Mouse (Mus musculus): ENCODE data around the gene Dcakd. TPM values are rescaled to one million over a fixed set of nuclear protein-coding genes. Genes with fewer than 3 reads are reported as not detected.
A peak's percentile ranks its signal among the peaks of the same experiment; 100 is the strongest.

Dcakd gene
- polyA plus RNA-seq, 1 experiment: 57.4 TPM

GRCm38 (mm10) chr11:103011206-103011497 is 17.0 kb downstream of the Dcakd start:
- peaks cover 3% of the 10 kb centered on the region; the same call in 1 of the 2 replicates for H3K4me1 ChIP-seq (ENCODE audit: control insufficient read depth, insufficient read depth, low read length)
- TF ChIP-seq POLR2A (IDR thresholded peaks at IDR 0.05; ENCODE audit: extremely low read depth, insufficient read depth, low read length) (no peak), CTCF (IDR thresholded peaks at IDR 0.05; ENCODE audit: extremely low read depth, insufficient read depth, low read length) (no peak)
- no peak overlapping the region for H3K27ac ChIP-seq (ENCODE audit: insufficient read depth, low read length)
- no peak overlapping the region for H3K4me3 ChIP-seq (ENCODE audit: insufficient read depth, low read length)

DNA sequence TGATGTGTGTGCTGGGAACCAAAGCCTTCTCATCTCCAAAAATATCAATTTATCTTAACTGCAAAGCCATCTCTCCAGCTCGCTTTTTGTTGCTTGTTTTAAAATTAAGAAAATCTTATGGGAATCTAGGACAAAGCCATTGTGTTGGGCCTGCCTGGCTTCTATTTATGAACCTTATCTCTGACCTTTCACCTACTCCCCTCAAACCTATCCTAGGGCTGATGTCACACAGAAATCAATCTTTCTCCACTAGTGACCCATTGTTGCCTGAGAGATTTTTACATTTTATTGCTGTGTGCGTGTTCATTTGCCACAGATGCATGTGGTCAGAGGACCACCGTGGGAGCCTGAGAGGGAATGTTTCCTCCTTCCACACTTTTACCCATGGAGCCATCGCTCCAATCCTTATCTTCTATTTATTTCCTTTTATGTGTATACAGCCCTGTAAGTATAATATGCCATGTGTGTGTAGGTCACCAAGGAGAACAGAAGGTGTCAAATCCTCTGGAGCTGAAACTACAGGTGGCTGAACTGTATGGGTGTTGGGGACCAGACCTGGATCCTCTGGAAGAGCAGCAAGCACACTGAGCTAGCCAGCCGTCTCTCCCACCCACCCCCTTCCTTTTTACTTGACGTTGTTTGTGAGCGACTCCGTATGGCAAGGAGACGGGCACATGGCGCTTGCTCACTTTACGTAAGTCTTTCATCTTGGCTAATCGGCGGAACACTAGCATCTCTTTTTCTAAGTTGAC is 17.5 kb downstream of the Dcakd start:
- Histone ChIP-seq H3K27ac (ENCODE audit: insufficient read depth, low read length) (no peak overlapping the region), H3K4me3 (ENCODE audit: insufficient read depth, low read length) (no peak overlapping the region), H3K4me1 (ENCODE audit: control insufficient read depth, insufficient read depth, low read length) (peaks cover 7% of the 10 kb centered on the region)
- TF ChIP-seq POLR2A (IDR thresholded peaks at IDR 0.05; ENCODE audit: extremely low read depth, insufficient read depth, low read length): no peak
- TF ChIP-seq CTCF (IDR thresholded peaks at IDR 0.05; ENCODE audit: extremely low read depth, insufficient read depth, low read length): no peak

DNA sequence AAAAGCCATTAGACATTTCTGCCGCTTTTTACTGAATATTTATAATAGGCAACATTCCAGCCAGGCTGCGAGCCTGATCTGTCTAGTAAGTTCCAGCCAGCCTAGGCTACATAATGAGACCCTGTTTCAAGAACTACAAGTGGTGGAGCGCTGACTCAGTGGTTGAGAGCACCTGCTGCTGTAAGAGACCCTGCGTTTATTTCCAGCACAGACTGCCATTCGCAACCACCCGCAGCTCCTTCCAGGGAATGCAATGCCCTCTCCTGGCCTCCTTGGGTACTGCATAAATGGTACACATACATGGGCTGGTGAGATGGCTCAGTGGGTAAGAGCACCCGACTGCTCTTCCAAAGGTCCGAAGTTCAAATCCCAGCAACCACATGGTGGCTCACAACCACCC is 18.9 kb downstream of the Dcakd start:
- Histone ChIP-seq H3K27ac (ENCODE audit: insufficient read depth, low read length) (no peak overlapping the region), H3K4me1 (ENCODE audit: control insufficient read depth, insufficient read depth, low read length) (peaks cover 10% of the 10 kb centered on the region), H3K4me3 (ENCODE audit: insufficient read depth, low read length) (no peak overlapping the region)
- TF ChIP-seq CTCF (IDR thresholded peaks at IDR 0.05; ENCODE audit: extremely low read depth, insufficient read depth, low read length): peak; percentile 32; the same call in 1 of the 2 replicates
- no peak for TF ChIP-seq POLR2A (IDR thresholded peaks at IDR 0.05; ENCODE audit: extremely low read depth, insufficient read depth, low read length)

GRCm38 (mm10) chr11:103008558-103008957 is 19.6 kb downstream of the Dcakd start:
- peaks cover 10% of the 10 kb centered on the region for H3K4me1 ChIP-seq (ENCODE audit: control insufficient read depth, insufficient read depth, low read length)
- H3K27ac ChIP-seq (ENCODE audit: insufficient read depth, low read length): no peak overlapping the region
- no peak overlapping the region for H3K4me3 ChIP-seq (ENCODE audit: insufficient read depth, low read length)
- no peak for TF ChIP-seq CTCF (IDR thresholded peaks at IDR 0.05; ENCODE audit: extremely low read depth, insufficient read depth, low read length)
- TF ChIP-seq POLR2A (IDR thresholded peaks at IDR 0.05; ENCODE audit: extremely low read depth, insufficient read depth, low read length): no peak

DNA sequence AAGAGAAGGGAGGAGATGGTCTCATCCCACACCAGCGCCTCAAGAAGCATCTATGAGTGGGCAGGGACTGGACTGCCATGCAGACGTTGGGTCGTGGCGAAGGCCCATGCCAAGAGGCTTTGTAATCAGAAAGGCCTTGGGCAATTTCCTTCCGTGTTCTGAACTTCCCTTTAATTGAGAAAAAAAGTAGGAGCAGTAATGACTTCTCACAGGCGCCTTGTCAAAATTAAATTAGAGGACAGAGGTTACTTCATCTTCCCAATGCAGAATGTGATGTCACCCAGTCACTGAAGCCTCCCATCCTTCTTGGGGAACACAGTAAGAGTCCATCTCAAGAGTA is 21.2 kb downstream of the Dcakd start:
- no peak overlapping the region for H3K27ac ChIP-seq (ENCODE audit: insufficient read depth, low read length)
- no peak for TF ChIP-seq CTCF (IDR thresholded peaks at IDR 0.05; ENCODE audit: extremely low read depth, insufficient read depth, low read length)
- TF ChIP-seq POLR2A (IDR thresholded peaks at IDR 0.05; ENCODE audit: extremely low read depth, insufficient read depth, low read length): no peak
- peaks cover 10% of the 10 kb centered on the region for H3K4me1 ChIP-seq (ENCODE audit: control insufficient read depth, insufficient read depth, low read length)
- no peak overlapping the region for H3K4me3 ChIP-seq (ENCODE audit: insufficient read depth, low read length)

GRCm38 (mm10) chr11:103006286-103007000 is 21.7 kb downstream of the Dcakd start:
- TF ChIP-seq CTCF (IDR thresholded peaks at IDR 0.05; ENCODE audit: extremely low read depth, insufficient read depth, low read length) (no peak), POLR2A (IDR thresholded peaks at IDR 0.05; ENCODE audit: extremely low read depth, insufficient read depth, low read length) (no peak)
- no peak overlapping the region for H3K4me3 ChIP-seq (ENCODE audit: insufficient read depth, low read length)
- H3K4me1 ChIP-seq (ENCODE audit: control insufficient read depth, insufficient read depth, low read length): peaks cover 10% of the 10 kb centered on the region
- H3K27ac ChIP-seq (ENCODE audit: insufficient read depth, low read length): no peak overlapping the region

- TF ChIP-seq POLR2A (IDR thresholded peaks at IDR 0.05; ENCODE audit: extremely low read depth, insufficient read depth, low read length) (no peak), CTCF (IDR thresholded peaks at IDR 0.05; ENCODE audit: extremely low read depth, insufficient read depth, low read length) (no peak)
- no peak overlapping the region for H3K27ac ChIP-seq (ENCODE audit: insufficient read depth, low read length)
- H3K4me1 ChIP-seq (ENCODE audit: control insufficient read depth, insufficient read depth, low read length): peaks cover 10% of the 10 kb centered on the region
- no peak overlapping the region for H3K4me3 ChIP-seq (ENCODE audit: insufficient read depth, low read length)
Observed at GRCm38 (mm10) chr11:103005254-103005981, 22.7 kb downstream of the Dcakd start.

- H3K27ac ChIP-seq (ENCODE audit: insufficient read depth, low read length): no peak overlapping the region
- H3K4me1 ChIP-seq (ENCODE audit: control insufficient read depth, insufficient read depth, low read length): peaks cover 10% of the 10 kb centered on the region
- no peak overlapping the region for H3K4me3 ChIP-seq (ENCODE audit: insufficient read depth, low read length)
- TF ChIP-seq POLR2A (IDR thresholded peaks at IDR 0.05; ENCODE audit: extremely low read depth, insufficient read depth, low read length) (no peak), CTCF (IDR thresholded peaks at IDR 0.05; ENCODE audit: extremely low read depth, insufficient read depth, low read length) (no peak)
Observed at GRCm38 (mm10) chr11:103004852-103005251, 23.3 kb downstream of the Dcakd start.

GRCm38 (mm10) chr11:103003210-103003609 is 24.9 kb downstream of the Dcakd start:
- Histone ChIP-seq H3K4me3 (ENCODE audit: insufficient read depth, low read length) (no peak overlapping the region), H3K27ac (ENCODE audit: insufficient read depth, low read length) (no peak overlapping the region), H3K4me1 (ENCODE audit: control insufficient read depth, insufficient read depth, low read length) (peaks cover 10% of the 10 kb centered on the region)
- no peak for TF ChIP-seq POLR2A (IDR thresholded peaks at IDR 0.05; ENCODE audit: extremely low read depth, insufficient read depth, low read length)

All from cortical plate, adult 2 months (tissue).